Mouse (Mus musculus) retina, postnatal 7 days (tissue): ENCODE data around the gene Glod4.

Source experiments
- DNase-seq: peaks from one replicate; pipeline ENCODE4 v3.0.0-alpha.2; 2012; ENCODE audit warnings: low read depth, low spot score

Gene Glod4

DNA sequence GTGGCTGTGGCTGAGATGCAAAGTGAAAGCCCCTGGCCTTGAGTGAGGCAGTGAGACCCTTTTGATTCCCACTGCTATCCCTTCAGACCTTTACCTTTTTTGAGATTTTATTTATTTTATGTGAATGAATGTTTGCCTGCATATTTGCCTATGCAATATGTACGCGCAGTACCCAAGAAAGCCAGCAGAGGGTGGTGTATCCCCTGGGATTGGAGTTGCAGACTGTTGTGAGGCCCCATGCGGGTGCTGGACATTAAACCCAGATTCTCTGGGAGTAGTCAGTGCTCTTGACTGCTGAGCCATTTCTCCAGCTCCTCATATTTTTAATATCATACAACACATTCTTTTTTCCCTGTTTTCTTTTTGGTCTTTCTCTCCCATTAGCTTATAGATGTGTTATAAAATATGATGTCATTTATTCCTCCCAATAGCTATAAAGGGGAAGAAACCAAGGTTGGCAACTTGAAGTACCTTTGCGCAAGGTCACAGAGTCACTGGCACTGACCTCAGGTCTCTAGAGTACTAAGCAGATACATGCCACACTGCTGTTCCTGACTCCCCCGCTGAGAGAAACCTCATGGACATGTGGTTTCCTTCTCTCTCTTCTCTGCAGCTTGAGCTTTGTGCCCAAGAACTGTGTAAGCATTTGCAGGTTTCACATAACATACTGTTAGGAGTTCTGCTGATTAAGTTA lies 157.5 kb downstream of the Glod4 start:
- peak; percentile 21 for DNase-seq

DNA sequence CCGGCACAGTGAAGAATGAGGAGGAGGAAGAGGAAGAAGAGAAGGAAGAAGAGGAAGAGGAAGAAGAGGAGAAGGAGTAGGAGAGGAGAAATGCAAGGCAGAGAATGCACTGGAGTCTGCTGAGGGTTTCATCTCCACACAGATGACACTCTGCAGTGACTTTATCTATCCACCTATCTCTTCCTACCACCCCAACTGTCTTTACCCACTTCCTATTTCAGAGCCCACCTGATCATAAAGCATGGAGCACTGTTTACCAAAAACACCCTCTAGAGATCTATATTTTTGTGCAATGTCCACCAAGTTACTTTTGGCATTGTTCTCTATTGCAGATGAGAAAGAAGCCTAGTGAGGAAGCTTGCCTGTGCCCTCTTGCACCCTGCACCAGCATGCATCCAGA lies 158.6 kb downstream of the Glod4 start:
- DNase-seq = no peak

DNA sequence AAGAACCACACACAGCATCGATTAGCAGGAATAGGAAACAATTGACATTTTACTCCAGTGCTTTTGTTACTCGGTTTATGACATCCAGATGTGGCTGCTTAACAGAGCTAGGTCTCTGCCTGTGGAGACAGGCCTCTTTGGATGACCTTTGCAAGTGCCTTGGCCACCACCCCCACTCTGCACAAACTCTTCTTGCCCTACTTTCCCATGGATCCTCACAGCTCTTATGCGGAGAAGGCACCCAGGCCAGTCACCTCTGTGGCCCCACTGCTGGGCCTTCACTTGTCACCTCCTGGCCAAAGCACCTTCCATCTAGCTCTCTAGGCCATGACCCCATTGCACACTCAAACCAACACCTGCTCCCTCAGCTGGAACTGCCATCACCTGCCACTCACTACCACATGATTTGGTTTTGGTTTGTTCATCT lies 159.6 kb downstream of the Glod4 start:
- no peak for DNase-seq

GRCm38 (mm10) chr11:76081048-76081640 lies 162.4 kb downstream of the Glod4 start:
- no peak for DNase-seq

DNA sequence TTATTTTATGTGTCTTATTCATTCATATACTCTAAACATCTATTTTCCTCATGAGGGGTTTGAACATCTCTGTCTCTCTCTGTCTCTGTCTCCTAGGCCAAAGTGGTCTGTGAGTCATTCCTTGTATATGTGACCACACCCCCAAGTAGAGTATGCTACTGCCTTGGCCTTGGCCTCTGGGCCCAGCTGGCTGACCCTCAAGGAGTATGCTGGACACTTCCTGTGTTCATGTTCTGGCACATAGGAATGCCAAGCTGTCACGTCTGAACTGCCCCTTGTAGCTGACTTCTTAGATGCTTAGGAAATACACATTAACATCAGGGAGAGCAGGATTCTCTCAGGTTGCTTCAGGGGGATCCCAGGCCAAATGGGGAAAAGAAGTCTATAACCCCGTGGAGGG lies 163.2 kb downstream of the Glod4 start:
- DNase-seq = no peak

- no peak for DNase-seq
These were observed 166.2 kb downstream of the Glod4 start for GRCm38 (mm10) chr11:76077341-76077740.

- no peak for DNase-seq
These were observed 169.0 kb downstream of the Glod4 start for GRCm38 (mm10) chr11:76074296-76075093.
